Mouse (Mus musculus): Measurements from ENCODE around the gene Aldh4a1. TPM values are rescaled to one million over a fixed set of nuclear protein-coding genes. Genes with fewer than 3 reads are reported as not detected.

Gene Aldh4a1
- polyA plus RNA-seq (2015; fragmentation: Nextera tagmentation; extraction: Ambion mirVana) = 27.6 and 30.7 TPM in 2 replicates

- Histone ChIP-seq H3K9me3 (no peaks in the 10 kb centered on the region), H3K4me3 (replicated peaks) (peak within 1 kb of the TSS; percentile 69), H3K4me2 (peak within 1 kb of the TSS; percentile 90), H3K27ac (peak within 1 kb of the TSS; percentile 85), H3K36me3 (no peaks in the 10 kb centered on the region), H3K27me3 (replicated peaks) (no peaks in the 10 kb centered on the region), H3K9ac (peak within 1 kb of the TSS; percentile 77), H3K4me1 (peaks cover 25% of the 10 kb centered on the region)
- peak; percentile 100 for ATAC-seq (ENCODE audit: insufficient read depth, low FRiP score, low read depth)
- under 1% methylated on average over 34 of the region's 38 CpGs for WGBS
Observed at GRCm38 (mm10) chr4:139622373-139623282, at the start of gene Aldh4a1. Aldh4a1 (plus strand) TSS chr4:139622866.

DNA sequence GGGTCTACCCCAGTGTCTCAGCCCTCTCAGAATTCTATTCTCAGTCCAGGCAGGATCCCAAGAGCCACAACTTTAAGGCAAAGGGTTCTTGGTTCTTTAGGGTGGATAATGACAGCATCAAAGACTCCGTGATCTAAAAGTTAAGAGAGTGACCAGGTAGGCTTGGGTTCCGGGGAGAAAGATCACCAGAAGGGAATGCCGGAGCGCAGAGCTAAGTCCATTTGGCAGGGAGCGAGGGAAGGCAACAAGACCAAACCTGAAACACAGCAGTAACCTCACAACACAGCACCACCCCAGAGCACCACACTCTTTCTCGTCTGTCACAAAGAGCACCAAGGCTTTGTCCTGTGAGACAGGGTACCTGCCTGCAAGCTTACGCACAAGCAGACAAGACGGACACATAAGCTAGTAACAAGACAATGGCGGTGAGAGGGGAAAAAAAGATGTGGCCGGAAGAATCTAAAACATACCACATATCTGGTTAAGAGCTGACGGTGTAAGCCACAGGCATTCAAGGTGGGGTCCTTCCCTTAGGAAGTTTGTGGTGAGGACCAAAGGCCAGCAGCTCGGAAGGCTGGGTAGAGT, 49.6 kb upstream of the Aldh4a1 start:
- H3K36me3 ChIP-seq = no peaks in the 10 kb centered on the region
- no peaks in the 10 kb centered on the region for H3K9me3 ChIP-seq
- no peak overlapping the region for H3K9ac ChIP-seq
- no peaks in the 10 kb centered on the region for H3K27me3 ChIP-seq (replicated peaks)
- peaks cover 28% of the 10 kb centered on the region for H3K4me1 ChIP-seq
- no peak overlapping the region for H3K4me3 ChIP-seq (replicated peaks)
- H3K27ac ChIP-seq = no peak overlapping the region
- ATAC-seq (ENCODE audit: insufficient read depth, low FRiP score, low read depth) = no peak
- H3K4me2 ChIP-seq = 0 out of 2 replicates have a peak overlapping the region, but pooled peaks have one; percentile 97
- WGBS = 81% methylated on average over 12 of the region's 12 CpGs

DNA sequence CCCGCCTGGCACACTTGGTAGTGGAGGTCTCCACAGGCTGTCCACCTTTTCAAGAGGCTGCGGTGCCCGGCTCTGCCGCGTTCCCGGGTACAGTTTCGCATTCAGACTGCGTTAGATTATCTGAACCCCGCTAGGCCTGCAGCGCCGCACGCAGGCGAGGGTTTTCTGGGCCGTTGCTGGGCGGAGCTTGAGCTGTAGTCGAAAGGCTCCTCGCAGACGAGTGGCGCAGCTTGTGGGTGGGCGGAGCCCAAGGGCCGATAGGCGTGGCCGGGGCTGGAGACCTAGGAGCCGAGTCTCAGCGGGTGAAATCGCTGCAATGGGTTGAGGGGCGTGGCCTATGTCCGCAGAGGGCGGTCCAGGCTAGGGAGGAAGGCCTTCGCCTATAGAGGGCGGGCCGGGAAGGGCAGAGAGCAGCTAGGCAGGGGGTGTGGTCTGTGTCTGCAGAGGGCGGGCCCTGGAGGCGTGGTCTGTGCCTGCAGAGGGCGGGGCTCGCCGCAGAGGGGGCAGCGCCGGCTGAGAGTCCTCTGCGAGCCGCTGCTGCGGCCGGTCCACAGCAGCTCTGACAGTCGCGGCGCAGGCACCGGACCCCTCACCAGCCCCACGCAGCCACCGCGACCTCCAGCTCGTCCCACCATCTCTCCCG, 48.4 kb upstream of the Aldh4a1 start:
- peak overlapping the region; percentile 97 for H3K4me2 ChIP-seq
- H3K36me3 ChIP-seq = no peaks in the 10 kb centered on the region
- H3K27ac ChIP-seq = peak overlapping the region; percentile 87
- peak overlapping the region; percentile 86 for H3K4me3 ChIP-seq (replicated peaks)
- peaks cover 41% of the 10 kb centered on the region for H3K4me1 ChIP-seq
- no peaks in the 10 kb centered on the region for H3K9me3 ChIP-seq
- peak; percentile 96 for ATAC-seq (ENCODE audit: insufficient read depth, low FRiP score, low read depth)
- H3K9ac ChIP-seq = peak overlapping the region; percentile 90
- H3K27me3 ChIP-seq (replicated peaks) = no peaks in the 10 kb centered on the region
- WGBS = under 1% methylated on average over 52 of the region's 52 CpGs

GRCm38 (mm10) chr4:139574799-139575672, 47.6 kb upstream of the Aldh4a1 start:
- under 1% methylated on average over 108 of the region's 111 CpGs for WGBS
- Histone ChIP-seq H3K4me1 (peaks cover 48% of the 10 kb centered on the region), H3K9me3 (no peaks in the 10 kb centered on the region), H3K4me2 (peak overlapping the region; percentile 97), H3K27ac (peak overlapping the region; percentile 87), H3K27me3 (replicated peaks) (no peaks in the 10 kb centered on the region), H3K36me3 (no peaks in the 10 kb centered on the region), H3K9ac (peak overlapping the region; percentile 90), H3K4me3 (replicated peaks) (peak overlapping the region; percentile 86)
- ATAC-seq (ENCODE audit: insufficient read depth, low FRiP score, low read depth) = peak; percentile 36

DNA sequence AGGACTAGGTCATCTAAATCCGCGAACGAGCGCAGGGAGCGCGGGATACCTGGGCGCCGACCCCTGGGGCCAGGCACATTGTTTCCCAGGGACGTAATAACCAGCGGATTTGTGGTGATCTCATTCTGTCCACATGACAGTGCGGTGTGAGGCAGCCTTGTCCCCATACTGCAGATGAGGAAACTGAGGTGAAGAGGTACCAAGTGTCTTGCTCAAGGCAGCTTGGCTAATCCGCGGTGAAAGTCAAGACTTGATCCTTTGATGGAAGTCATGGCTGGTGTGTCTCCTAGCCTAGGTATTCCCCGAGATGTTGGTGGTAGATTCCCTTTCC, 47.0 kb upstream of the Aldh4a1 start:
- H3K4me3 ChIP-seq (replicated peaks) = peak overlapping the region; percentile 86
- H3K4me1 ChIP-seq = peaks cover 54% of the 10 kb centered on the region
- 10% methylated on average over 14 of the region's 14 CpGs for WGBS
- peak overlapping the region; percentile 97 for H3K4me2 ChIP-seq
- no peaks in the 10 kb centered on the region for H3K27me3 ChIP-seq (replicated peaks)
- H3K36me3 ChIP-seq = no peaks in the 10 kb centered on the region
- peak overlapping the region; percentile 87; the same call in 1 of the 2 replicates for H3K27ac ChIP-seq
- peak overlapping the region; percentile 90 for H3K9ac ChIP-seq
- no peaks in the 10 kb centered on the region for H3K9me3 ChIP-seq
- no peak for ATAC-seq (ENCODE audit: insufficient read depth, low FRiP score, low read depth)

- WGBS = 39% methylated on average over 14 of the region's 14 CpGs
- H3K27me3 ChIP-seq (replicated peaks) = no peaks in the 10 kb centered on the region
- H3K9me3 ChIP-seq = no peaks in the 10 kb centered on the region
- no peak for ATAC-seq (ENCODE audit: insufficient read depth, low FRiP score, low read depth)
- H3K27ac ChIP-seq = no peak overlapping the region
- no peaks in the 10 kb centered on the region for H3K36me3 ChIP-seq
- H3K9ac ChIP-seq = no peak overlapping the region
- H3K4me1 ChIP-seq = peaks cover 61% of the 10 kb centered on the region
- peak overlapping the region; percentile 97 for H3K4me2 ChIP-seq
- H3K4me3 ChIP-seq (replicated peaks) = peak overlapping the region; percentile 86
Observed at GRCm38 (mm10) chr4:139576251-139576880, 46.3 kb upstream of the Aldh4a1 start.

DNA sequence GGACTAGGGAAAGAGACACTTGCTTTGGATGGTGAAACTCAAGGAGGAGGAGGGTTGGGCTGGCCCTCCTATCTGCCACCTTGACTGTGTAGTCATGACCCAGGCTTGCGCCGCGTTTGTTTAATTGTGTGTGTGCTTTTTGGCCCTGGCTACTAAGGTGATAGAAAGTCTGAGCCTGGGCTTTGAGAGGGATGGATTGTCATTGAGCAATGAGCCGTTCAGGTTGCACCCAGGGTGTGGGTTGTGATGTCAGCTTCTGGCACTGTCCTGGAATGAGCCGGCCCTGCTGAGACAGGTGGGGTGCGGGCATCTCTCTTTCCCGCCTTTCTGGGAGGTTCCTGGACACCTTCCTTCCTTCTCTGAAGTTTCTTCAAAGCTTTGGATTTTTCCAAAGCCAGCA, 45.7 kb upstream of the Aldh4a1 start:
- H3K9ac ChIP-seq = no peak overlapping the region
- WGBS = 76% methylated on average over 7 of the region's 7 CpGs
- no peak for ATAC-seq (ENCODE audit: insufficient read depth, low FRiP score, low read depth)

GRCm38 (mm10) chr4:139578389-139578788, 44.3 kb upstream of the Aldh4a1 start:
- Histone ChIP-seq H3K9me3 (no peaks in the 10 kb centered on the region), H3K4me1 (peaks cover 76% of the 10 kb centered on the region), H3K9ac (no peak overlapping the region), H3K27ac (no peak overlapping the region), H3K4me3 (replicated peaks) (no peak overlapping the region), H3K36me3 (no peaks in the 10 kb centered on the region), H3K4me2 (peak overlapping the region; percentile 16; the same call in 1 of the 2 replicates), H3K27me3 (replicated peaks) (no peaks in the 10 kb centered on the region)
- WGBS = 88% methylated on average over 8 of the region's 8 CpGs
- no peak for ATAC-seq (ENCODE audit: insufficient read depth, low FRiP score, low read depth)

More for the DNA sequence above, 45.7 kb upstream of the Aldh4a1 start:
- Histone ChIP-seq H3K27me3 (replicated peaks) (no peaks in the 10 kb centered on the region), H3K36me3 (no peaks in the 10 kb centered on the region), H3K4me2 (peak overlapping the region; percentile 97), H3K4me1 (peaks cover 67% of the 10 kb centered on the region), H3K9me3 (no peaks in the 10 kb centered on the region), H3K4me3 (replicated peaks) (peak overlapping the region; percentile 86; the same call in 1 of the 2 replicates), H3K27ac (no peak overlapping the region)

GRCm38 (mm10) chr4:139579003-139579402, 43.7 kb upstream of the Aldh4a1 start:
- ATAC-seq (ENCODE audit: insufficient read depth, low FRiP score, low read depth) = no peak
- WGBS = 46% methylated on average over 10 of the region's 10 CpGs
- peaks cover 72% of the 10 kb centered on the region for H3K4me1 ChIP-seq

GRCm38 (mm10) chr4:139579466-139579865, 43.2 kb upstream of the Aldh4a1 start:
- Histone ChIP-seq H3K4me3 (replicated peaks) (no peak overlapping the region), H3K4me1 (peaks cover 75% of the 10 kb centered on the region), H3K4me2 (peak overlapping the region; percentile 16; the same call in 1 of the 2 replicates), H3K27ac (0 out of 2 replicates have a peak overlapping the region, but pooled peaks have one; percentile 12), H3K9me3 (no peaks in the 10 kb centered on the region), H3K27me3 (replicated peaks) (no peaks in the 10 kb centered on the region), H3K9ac (no peak overlapping the region), H3K36me3 (no peaks in the 10 kb centered on the region)
- ATAC-seq (ENCODE audit: insufficient read depth, low FRiP score, low read depth) = no peak
- 50% methylated on average over 6 of the region's 6 CpGs for WGBS

More at GRCm38 (mm10) chr4:139579003-139579402, 43.7 kb upstream of the Aldh4a1 start:
- Histone ChIP-seq H3K27ac (no peak overlapping the region), H3K4me3 (replicated peaks) (no peak overlapping the region), H3K36me3 (no peaks in the 10 kb centered on the region), H3K9me3 (no peaks in the 10 kb centered on the region), H3K9ac (no peak overlapping the region), H3K27me3 (replicated peaks) (no peaks in the 10 kb centered on the region), H3K4me2 (peak overlapping the region; percentile 16)

Measured in stomach, embryonic 15.5 days (tissue).